Mouse (Mus musculus) bone marrow macrophage, adult 2 months (primary cell): ENCODE data around the gene Eya2. TPM values are rescaled to one million over a fixed set of nuclear protein-coding genes. Genes with fewer than 3 reads are reported as not detected.
A peak's percentile ranks its signal among the peaks of the same experiment; 100 is the strongest.

ENCODE experiments used
- H3K27ac ChIP-seq: 2 replicates; pipeline ENCODE4 v1.5.1; 2012; ENCODE audit warnings: low read depth, low read length; ENCODE audit not compliant: insufficient read depth
- H3K4me1 ChIP-seq: 2 replicates; pipeline ENCODE4 v1.6.1; 2012; ENCODE audit warnings: low read length; ENCODE audit not compliant: control insufficient read depth, insufficient read depth
- H3K4me3 ChIP-seq: 2 replicates; pipeline ENCODE4 v1.5.1; 2012; ENCODE audit warnings: mild to moderate bottlenecking, low read length, moderate library complexity; ENCODE audit not compliant: insufficient read depth
- CTCF ChIP-seq: IDR thresholded peaks from 2 replicates; pipeline ENCODE4 v1.5.1; 2012; ENCODE audit warnings: low read depth, mild to moderate bottlenecking, low read length, moderate library complexity
- POLR2A ChIP-seq: IDR thresholded peaks from 2 replicates; pipeline ENCODE4 v1.6.1; 2012; ENCODE audit warnings: mild to moderate bottlenecking, low read depth, low read length, borderline replicate concordance
- polyA plus RNA-seq: library from polyadenylated mRNA; stranded (reverse); fragments of >200 nt; gene quantifications from 2 replicates; pipeline ENCODE4 v1.2.4, GENCODE M21; 2012; ENCODE audit not compliant: missing spikeins, insufficient read depth, insufficient read length

Gene Eya2
- polyA plus RNA-seq, 1 experiment: 1.0 TPM

GRCm38 (mm10) chr2:165584563-165584962 is 10.3 kb upstream of the Eya2 start:
- no peak overlapping the region for H3K4me3 ChIP-seq
- TF ChIP-seq POLR2A (no peak), CTCF (no peak)
- no peak overlapping the region for H3K27ac ChIP-seq
- no peaks in the 10 kb centered on the region for H3K4me1 ChIP-seq

GRCm38 (mm10) chr2:165590742-165591141 is 4.1 kb upstream of the Eya2 start:
- Histone ChIP-seq H3K4me1 (no peaks in the 10 kb centered on the region), H3K27ac (no peak overlapping the region), H3K4me3 (no peak overlapping the region)
- no peak for TF ChIP-seq CTCF

- no peaks in the 10 kb centered on the region for H3K4me1 ChIP-seq
- H3K27ac ChIP-seq: no peak overlapping the region
- H3K4me3 ChIP-seq: no peak overlapping the region
- TF ChIP-seq POLR2A (no peak), CTCF (peak; percentile 10; the same call in 1 of the 2 replicates)
These were observed 1.1 kb upstream of the Eya2 start for GRCm38 (mm10) chr2:165593763-165594162.

- Histone ChIP-seq H3K4me3 (no peak overlapping the region), H3K27ac (no peak overlapping the region), H3K4me1 (no peaks in the 10 kb centered on the region)
- TF ChIP-seq POLR2A (no peak), CTCF (no peak)
These were observed 841 bp downstream of the Eya2 start for GRCm38 (mm10) chr2:165595676-165596070.

GRCm38 (mm10) chr2:165596141-165596540 is 1.3 kb downstream of the Eya2 start:
- Histone ChIP-seq H3K27ac (no peak overlapping the region), H3K4me1 (no peaks in the 10 kb centered on the region), H3K4me3 (no peak overlapping the region)
- no peak for TF ChIP-seq POLR2A
- TF ChIP-seq CTCF: no peak

- Histone ChIP-seq H3K4me1 (no peaks in the 10 kb centered on the region), H3K4me3 (no peak overlapping the region), H3K27ac (no peak overlapping the region)
- TF ChIP-seq CTCF (no peak), POLR2A (no peak)
These were observed 2.7 kb downstream of the Eya2 start for GRCm38 (mm10) chr2:165597536-165597935.

GRCm38 (mm10) chr2:165598139-165598538 is 3.3 kb downstream of the Eya2 start:
- Histone ChIP-seq H3K27ac (no peak overlapping the region), H3K4me1 (no peaks in the 10 kb centered on the region), H3K4me3 (no peak overlapping the region)
- no peak for TF ChIP-seq POLR2A
- no peak for TF ChIP-seq CTCF

GRCm38 (mm10) chr2:165599566-165599965 is 4.7 kb downstream of the Eya2 start:
- TF ChIP-seq CTCF (no peak), POLR2A (no peak)
- Histone ChIP-seq H3K4me1 (no peaks in the 10 kb centered on the region), H3K27ac (no peak overlapping the region), H3K4me3 (no peak overlapping the region)

GRCm38 (mm10) chr2:165600926-165601325 is 6.1 kb downstream of the Eya2 start:
- TF ChIP-seq POLR2A: no peak
- no peak for TF ChIP-seq CTCF
- H3K4me3 ChIP-seq: no peak overlapping the region
- no peak overlapping the region for H3K27ac ChIP-seq
- H3K4me1 ChIP-seq: no peaks in the 10 kb centered on the region

- Histone ChIP-seq H3K4me1 (no peaks in the 10 kb centered on the region), H3K4me3 (no peak overlapping the region), H3K27ac (no peak overlapping the region)
- no peak for TF ChIP-seq CTCF
- TF ChIP-seq POLR2A: no peak
These were observed 6.8 kb downstream of the Eya2 start for GRCm38 (mm10) chr2:165601605-165602004.

- no peak for TF ChIP-seq CTCF
- TF ChIP-seq POLR2A: no peak
- no peak overlapping the region for H3K4me3 ChIP-seq
- H3K27ac ChIP-seq: no peak overlapping the region
- no peaks in the 10 kb centered on the region for H3K4me1 ChIP-seq
These were observed 8.9 kb downstream of the Eya2 start for GRCm38 (mm10) chr2:165603775-165604174.
